Mouse (Mus musculus) CH12.LX (cell line): ENCODE results near the gene Myh9.

Source experiments
- BHLHE40 ChIP-seq: IDR thresholded peaks from 2 replicates; pipeline ENCODE4 v1.6.1; 2011; ENCODE audit warnings: mild to moderate bottlenecking, low read depth, low read length, improper control_type of control experiment
- CTCF ChIP-seq, 2 experiments: IDR thresholded peaks in 1 of 2; conservative IDR thresholded peaks in 1 of 2; 2 replicates each; pipeline ENCODE4 v1.5.1; 2011 to 2012; ENCODE audit warnings: low read depth in 2 of 2, low read length in 2 of 2, improper control_type of control experiment in 1 of 2, inconsistent platforms in 1 of 2, mild to moderate bottlenecking in 1 of 2, moderate library complexity in 1 of 2
- ELF1 ChIP-seq: IDR thresholded peaks from 2 replicates; pipeline ENCODE4 v1.6.1; 2014; ENCODE audit warnings: low read depth, mild to moderate bottlenecking, inconsistent platforms, low read length, improper control_type of control experiment
- EP300 ChIP-seq: IDR thresholded peaks from 2 replicates; pipeline ENCODE4 v1.6.1; 2011; ENCODE audit warnings: low read length, improper control_type of control experiment
- POLR2A ChIP-seq: IDR thresholded peaks from 2 replicates; pipeline ENCODE4 v1.6.1; 2011; ENCODE audit warnings: low read depth, mild to moderate bottlenecking, improper control_type of control experiment, low read length
- POLR2AphosphoS2 ChIP-seq: IDR thresholded peaks from 2 replicates; pipeline ENCODE4 v1.6.1; 2011; ENCODE audit warnings: low read depth, low read length, improper control_type of control experiment
- SMC3 ChIP-seq: IDR thresholded peaks from 2 replicates; pipeline ENCODE4 v1.6.1; 2011; ENCODE audit warnings: low read depth, low read length, improper control_type of control experiment
- TCF12 ChIP-seq: IDR thresholded peaks from 2 replicates; pipeline ENCODE4 v1.6.1; 2014; ENCODE audit warnings: low read depth, mild to moderate bottlenecking, inconsistent platforms, low read length, improper control_type of control experiment
- USF2 ChIP-seq: conservative IDR thresholded peaks from 2 replicates; pipeline ENCODE4 v1.6.1; 2011; ENCODE audit warnings: low read depth, low read length, improper control_type of control experiment
- ZMIZ1 ChIP-seq: IDR thresholded peaks from 2 replicates; pipeline ENCODE4 v1.6.1; 2012; ENCODE audit warnings: low read depth, mild to moderate bottlenecking, inconsistent platforms, low read length, improper control_type of control experiment
- ZNF384 ChIP-seq: IDR thresholded peaks from 2 replicates; pipeline ENCODE4 v1.6.1; 2012; ENCODE audit warnings: low read depth, low read length, improper control_type of control experiment, inconsistent platforms

DNA sequence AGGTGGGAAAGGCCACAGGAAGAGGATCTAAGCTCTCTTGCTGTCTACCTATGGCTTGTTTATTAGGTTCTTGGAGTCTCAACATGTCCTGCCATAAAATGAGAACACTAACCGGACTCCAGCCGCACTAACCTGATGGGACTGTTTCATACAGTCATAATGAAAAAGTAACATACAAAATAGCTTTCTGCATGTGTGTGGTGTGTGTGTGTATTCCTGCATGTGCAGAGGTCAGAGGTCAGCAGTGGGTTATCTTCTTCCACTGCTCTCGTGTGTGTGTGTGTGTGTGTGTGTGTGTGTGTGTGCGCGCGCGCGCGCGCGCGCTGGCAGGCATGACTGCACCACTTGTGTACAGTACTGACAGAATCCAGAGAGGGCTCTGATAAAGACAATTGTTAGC lies 13.7 kb downstream of the Myh9 start:
- TF ChIP-seq BHLHE40 = peak; percentile 87
- no peak for TF ChIP-seq POLR2AphosphoS2
- TF ChIP-seq ZMIZ1 = no peak
- no peak for TF ChIP-seq TCF12
- no peak for TF ChIP-seq CTCF (conservative IDR thresholded peaks at IDR 0.05 in 1 of 2, IDR thresholded peaks at IDR 0.05 in 1 of 2; ENCODE audit: low read depth in 2 of 2, low read length in 2 of 2)
- TF ChIP-seq ZNF384 = no peak
- no peak for TF ChIP-seq USF2
- TF ChIP-seq ELF1 = no peak
- no peak for TF ChIP-seq POLR2A
- TF ChIP-seq SMC3 = no peak
- TF ChIP-seq EP300 = peak; percentile 23; the same call in 1 of the 2 replicates
